Mouse (Mus musculus) monocyte, adult 2 months (primary cell): ENCODE data around the gene Zfp553.

Experiments
- DNase-seq, 2 experiments: peaks; one replicate each; pipeline ENCODE4 v3.0.0; 2022; ENCODE audit warnings: low spot score in 2 of 2, low read depth in 1 of 2

Gene Zfp553

GRCm38 (mm10) chr7:127232622-127233367 lies at the start of gene Zfp553, which contains the start of gene Sept1:
Gene Zfp553 (plus strand): TSS chr7:127233061.
Gene Sept1 (minus strand): TSS chr7:127233130.
- DNase-seq: peak; percentile 33 to 62

- DNase-seq: no peak
Measured at GRCm38 (mm10) chr7:127183345-127183744, 49.5 kb upstream of the Zfp553 start.

- DNase-seq: no peak
Measured at GRCm38 (mm10) chr7:127183828-127184227, 49.0 kb upstream of the Zfp553 start.

GRCm38 (mm10) chr7:127184720-127185119 lies 48.1 kb upstream of the Zfp553 start:
- DNase-seq: no peak

GRCm38 (mm10) chr7:127185601-127186000 lies 47.3 kb upstream of the Zfp553 start:
- no peak for DNase-seq

- no peak for DNase-seq
Measured at GRCm38 (mm10) chr7:127187351-127187750, 45.5 kb upstream of the Zfp553 start.

- DNase-seq: no peak
Measured at GRCm38 (mm10) chr7:127188305-127189276, 44.3 kb upstream of the Zfp553 start.

GRCm38 (mm10) chr7:127190672-127191071 lies 42.2 kb upstream of the Zfp553 start:
- no peak for DNase-seq

GRCm38 (mm10) chr7:127192989-127193388 lies 39.9 kb upstream of the Zfp553 start:
- DNase-seq: no peak

GRCm38 (mm10) chr7:127194011-127194632 lies 38.7 kb upstream of the Zfp553 start:
- DNase-seq: no peak

- no peak for DNase-seq
Measured at GRCm38 (mm10) chr7:127194633-127195029, 38.2 kb upstream of the Zfp553 start.

GRCm38 (mm10) chr7:127195544-127196295 lies 37.1 kb upstream of the Zfp553 start, which contains the start of gene Cd2bp2:
Gene Cd2bp2 (minus strand): TSS chr7:127196050.
- DNase-seq: peak; percentile 90 to 91

- DNase-seq: no peak
Measured at GRCm38 (mm10) chr7:127196484-127196883, 36.4 kb upstream of the Zfp553 start.

- DNase-seq: no peak
Measured at GRCm38 (mm10) chr7:127206606-127207005, 26.3 kb upstream of the Zfp553 start.

- no peak for DNase-seq
Measured at GRCm38 (mm10) chr7:127207374-127208294, 25.2 kb upstream of the Zfp553 start.

GRCm38 (mm10) chr7:127208295-127208552 lies 24.6 kb upstream of the Zfp553 start, which contains the start of gene Tbc1d10b:
Gene Tbc1d10b (minus strand): TSS chr7:127208468.
- DNase-seq: no peak

- peak; percentile 86 to 95 for DNase-seq
Measured at GRCm38 (mm10) chr7:127208553-127209438, 24.1 kb upstream of the Zfp553 start, which contains the start of gene Mylpf. Gene Mylpf (plus strand): TSS chr7:127208890.

GRCm38 (mm10) chr7:127209851-127210250 lies 23.0 kb upstream of the Zfp553 start:
- no peak for DNase-seq

GRCm38 (mm10) chr7:127210266-127210665 lies 22.6 kb upstream of the Zfp553 start:
- DNase-seq: no peak
